Mouse (Mus musculus) retina, postnatal 7 days (tissue): ENCODE measurements around the gene Pomp.
A peak's percentile ranks its signal among the peaks of the same experiment; 100 is the strongest.
"Not testable (repeated sequence)": the region's sequence is repeated elsewhere in the genome, so short reads cannot be mapped to it uniquely, and the experiment has no call there.

Experiments
- DNase-seq: peaks from one replicate; pipeline ENCODE4 v3.0.0-alpha.2; 2012; ENCODE audit warnings: low read depth, low spot score

Pomp gene

GRCm38 (mm10) chr5:147850194-147850593 is 10.1 kb upstream of the Pomp start:
- no peak for DNase-seq

GRCm38 (mm10) chr5:147860076-147860448 is 199 bp upstream of the Pomp start:
- DNase-seq: no peak

- no peak for DNase-seq
These were observed 8.4 kb downstream of the Pomp start for GRCm38 (mm10) chr5:147868674-147869073.

- no peak for DNase-seq
These were observed 9.3 kb downstream of the Pomp start for GRCm38 (mm10) chr5:147869568-147869967.

GRCm38 (mm10) chr5:147870296-147870695 is 10.0 kb downstream of the Pomp start:
- no peak for DNase-seq

- no peak for DNase-seq
These were observed 11.0 kb downstream of the Pomp start for GRCm38 (mm10) chr5:147871091-147871820.

- no peak for DNase-seq
These were observed 14.3 kb downstream of the Pomp start for GRCm38 (mm10) chr5:147874491-147875065.

GRCm38 (mm10) chr5:147875210-147875609 is 14.9 kb downstream of the Pomp start:
- no peak for DNase-seq

GRCm38 (mm10) chr5:147877520-147877919 is 17.3 kb downstream of the Pomp start:
- no peak for DNase-seq

- DNase-seq: no peak
These were observed 19.9 kb downstream of the Pomp start for GRCm38 (mm10) chr5:147879971-147880682.

GRCm38 (mm10) chr5:147883581-147883980 is 23.3 kb downstream of the Pomp start:
- no peak for DNase-seq

- DNase-seq: no peak
These were observed 28.3 kb downstream of the Pomp start for GRCm38 (mm10) chr5:147888313-147889297.

- no peak for DNase-seq
These were observed 32.5 kb downstream of the Pomp start for GRCm38 (mm10) chr5:147892735-147893134.

GRCm38 (mm10) chr5:147893143-147893542 is 32.9 kb downstream of the Pomp start:
- no peak for DNase-seq

GRCm38 (mm10) chr5:147893766-147894454 is 33.6 kb downstream of the Pomp start:
- no peak for DNase-seq

GRCm38 (mm10) chr5:147894455-147895076 is 34.3 kb downstream of the Pomp start, which contains the start of gene Slc46a3:
Gene Slc46a3 (minus strand): TSS chr5:147894815.
- peak; percentile 91 for DNase-seq

- DNase-seq: no peak
These were observed 35.4 kb downstream of the Pomp start for GRCm38 (mm10) chr5:147895436-147896198.

GRCm38 (mm10) chr5:147896501-147896900 is 36.2 kb downstream of the Pomp start:
- DNase-seq: not testable (repeated sequence)

GRCm38 (mm10) chr5:147898254-147898653 is 38.0 kb downstream of the Pomp start:
- no peak for DNase-seq
